Mouse (Mus musculus) liver, adult 2 months (tissue): ENCODE measurements at regions not wholly inside any gene's neighbourhood (a gene's known extent, or its start where the extent isn't known, plus 50 kb on each side); places are given as distances from the start of the nearest gene placed in this dataset.

Source experiments
- CTCF ChIP-seq: fragments of 200-500 bp; IDR thresholded peaks from 2 replicates; pipeline ENCODE4 v1.5.1; 2011; ENCODE audit warnings: low read depth, low read length, control low read depth
- POLR2A ChIP-seq: fragments of 200-500 bp; IDR thresholded peaks from 2 replicates; pipeline ENCODE4 v1.6.1; 2011; ENCODE audit warnings: low read length, control low read depth; ENCODE audit not compliant: insufficient read depth; ENCODE audit errors: extremely low read depth

- no peak for TF ChIP-seq CTCF
- TF ChIP-seq POLR2A: no peak
These were observed 262.1 kb downstream of the Setd4 start for GRCm38 (mm10) chr16:93341791-93342190.
